8 mouse cellular contexts compared by ENCODE assay signal in the genomic region with DNA sequence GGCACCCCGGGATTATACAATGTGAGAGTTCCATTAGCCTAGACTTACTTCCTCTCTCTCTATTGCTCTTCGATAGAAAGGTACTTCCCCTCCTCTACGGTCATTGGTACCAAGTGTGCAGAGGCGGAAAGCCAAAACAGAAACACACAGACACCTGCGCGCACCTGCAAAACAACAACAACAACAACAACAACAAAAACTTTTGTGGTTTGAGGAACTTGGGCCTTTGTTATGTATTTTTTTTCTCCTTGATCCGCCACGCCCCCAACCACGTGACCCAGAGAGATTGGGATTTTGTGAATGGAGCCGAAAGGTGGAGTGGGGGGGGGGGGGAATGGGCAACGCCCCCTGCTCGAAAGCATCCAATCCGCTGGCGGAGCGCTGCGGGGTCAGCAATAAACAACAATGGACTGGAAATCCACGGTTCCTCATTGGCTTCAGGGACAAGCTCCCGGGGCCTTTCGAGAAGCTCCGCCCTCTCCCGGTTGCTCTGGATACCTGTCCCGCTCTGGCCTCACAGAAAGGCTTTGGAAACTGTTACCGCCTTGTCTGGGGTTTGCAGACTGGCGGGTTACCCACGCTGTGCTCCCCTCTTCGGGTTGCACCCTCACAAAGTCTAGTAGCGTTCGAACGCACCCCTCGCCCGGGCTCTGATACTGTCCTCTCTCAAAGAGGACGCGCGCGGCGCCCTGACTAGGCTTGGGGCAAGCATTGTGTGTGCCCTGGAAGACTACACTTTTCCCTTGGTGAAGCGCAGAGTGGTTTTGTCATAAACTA. TPM values are rescaled to one million over a fixed set of nuclear protein-coding genes. Genes with fewer than 3 reads are reported as not detected.
DNase-seq lines count a peak whose midpoint lies in the region; ATAC-seq and TF ChIP-seq lines count a peak whose summit lies in the region.

No protein-coding gene starts in this region.

- H3K4me1 ChIP-seq in cerebellum, adult 2 months (ENCODE audit: control insufficient read depth, insufficient read depth, low read length): no peaks in the 10 kb centered on the region
- H3K4me1 ChIP-seq in lung, adult 2 months (ENCODE audit: control insufficient read depth, insufficient read depth, low read length): no peaks in the 10 kb centered on the region
- H3K4me1 ChIP-seq in neural tube, embryonic 15.5 days: peaks cover 25% of the 10 kb centered on the region

- TF ChIP-seq POLR2A in cerebellum, adult 2 months (IDR thresholded peaks at IDR 0.05; ENCODE audit: borderline replicate concordance, insufficient read depth, low read length): peak; percentile 63; the same call in 1 of the 2 replicates
- TF ChIP-seq POLR2A in lung, adult 2 months (IDR thresholded peaks at IDR 0.05; ENCODE audit: borderline replicate concordance, extremely low read depth, low read depth, low read length): no peak

- TF ChIP-seq CTCF in cerebellum, adult 2 months (IDR thresholded peaks at IDR 0.05; ENCODE audit: borderline replicate concordance, insufficient read depth, low read depth, low read length): no peak; the same call in 1 of the 2 replicates
- peak; percentile 56 for TF ChIP-seq CTCF in layer of hippocampus, adult 2 months (conservative IDR thresholded peaks at IDR 0.05)
- no peak for TF ChIP-seq CTCF in lung, adult 2 months (IDR thresholded peaks at IDR 0.05; ENCODE audit: insufficient read depth, low read length)

- DNase-seq in MN1 (ENCODE audit: low spot score): peak; percentile 96
- DNase-seq in cerebellum, adult 2 months: peak; percentile 90 to 95
- DNase-seq in forelimb bud, embryonic 11.5 days (ENCODE audit: low read depth, low spot score): peak; percentile 96
- DNase-seq in heart, postnatal 4 days: peak; percentile 88
- DNase-seq in layer of hippocampus, adult 2 months (ENCODE audit: low spot score in 2 of 2): peak; percentile 75 to 85
- peak; percentile 78 for DNase-seq in lung, adult 2 months
- DNase-seq in thymus, adult 18-20 months: peak; percentile 61 to 64

- WGBS in cerebellum, adult 2 months: under 1% methylated on average over 37 of the region's 37 CpGs
- WGBS in lung, adult 2 months: under 1% methylated on average over 36 of the region's 37 CpGs
- under 1% methylated on average over 36 of the region's 37 CpGs for WGBS in neural tube, embryonic 15.5 days

- H3K9ac ChIP-seq in neural tube, embryonic 15.5 days (replicated peaks): peak overlapping the region; percentile 62

- ATAC-seq in neural tube, embryonic 15.5 days (ENCODE audit: low FRiP score): peak; percentile 95

- no peaks in the 10 kb centered on the region for H3K9me3 ChIP-seq in neural tube, embryonic 15.5 days (replicated peaks)

- peak overlapping the region; percentile 95 for H3K4me3 ChIP-seq in cerebellum, adult 2 months (replicated peaks; ENCODE audit: insufficient read depth, low read depth, low read length)
- peak overlapping the region; percentile 74 for H3K4me3 ChIP-seq in layer of hippocampus, adult 2 months
- H3K4me3 ChIP-seq in lung, adult 2 months (replicated peaks; ENCODE audit: extremely low read depth, low read depth, low read length): peak overlapping the region; percentile 74
- H3K4me3 ChIP-seq in neural tube, embryonic 15.5 days (replicated peaks): peak overlapping the region; percentile 67

- H3K4me2 ChIP-seq in neural tube, embryonic 15.5 days: peak overlapping the region; percentile 100

- H3K36me3 ChIP-seq in neural tube, embryonic 15.5 days: no peaks in the 10 kb centered on the region

- peak overlapping the region; percentile 58 for H3K27ac ChIP-seq in cerebellum, adult 2 months (ENCODE audit: insufficient read depth, low read length)
- peak overlapping the region; percentile 96 for H3K27ac ChIP-seq in layer of hippocampus, adult 2 months
- H3K27ac ChIP-seq in neural tube, embryonic 15.5 days (replicated peaks): peak overlapping the region; percentile 82

- H3K27me3 ChIP-seq in cerebellum, adult 2 months (ENCODE audit: control insufficient read depth, insufficient read depth, low read length): no peaks in the 10 kb centered on the region
- H3K27me3 ChIP-seq in neural tube, embryonic 15.5 days (replicated peaks): no peaks in the 10 kb centered on the region

RNA-seq across cellular contexts. Expression of gene Etv1, which starts 0.7 kb away (rescaled TPM):
- polyA plus RNA-seq in cerebellum, adult 2 months (2012; rRNA removed): 134 and 167 TPM in 2 replicates
- 10 to 100 TPM; 19.4 to 19.7 TPM for total RNA-seq in heart, postnatal 4 days (2021)
- 10 to 100 TPM; 79.8 to 84.4 TPM for total RNA-seq in layer of hippocampus, adult 2 months (2021)
- 5.6 and 7.8 TPM in 2 replicates for polyA plus RNA-seq in lung, adult 2 months (2012; rRNA removed)
- polyA plus RNA-seq in neural tube, embryonic 15.5 days (2015; fragmentation: Nextera tagmentation; extraction: Ambion mirVana): 22.7 and 28.7 TPM in 2 replicates

Comparison
In these comparisons a context has a peak if more than half of its experiments do, and no peak if none do; other contexts are left out.
1. Peak in every context shown above with its lines: DNase-seq, ATAC-seq, H3K4me3 ChIP-seq and H3K27ac ChIP-seq.